Mouse (Mus musculus) lung, adult 2 months (tissue): ENCODE measurements around the gene Nfkb1.

Experiments used
- CTCF ChIP-seq: fragments of 200-500 bp; IDR thresholded peaks from 2 replicates; pipeline ENCODE4 v1.5.1; 2011; ENCODE audit warnings: mild to moderate bottlenecking, low read length, control low read depth; ENCODE audit not compliant: insufficient read depth
- POLR2A ChIP-seq: fragments of 200-500 bp; IDR thresholded peaks from 2 replicates; pipeline ENCODE4 v1.6.1; 2011; ENCODE audit warnings: low read depth, mild to moderate bottlenecking, control low read depth, low read length, borderline replicate concordance; ENCODE audit errors: extremely low read depth

- no peak for TF ChIP-seq CTCF
- no peak for TF ChIP-seq POLR2A
These were observed 15.9 kb downstream of the Nfkb1 start for GRCm38 (mm10) chr3:135675480-135675879.
